Mouse (Mus musculus): ENCODE results near the gene 4921536K21Rik. TPM values are rescaled to one million over a fixed set of nuclear protein-coding genes. Genes with fewer than 3 reads are reported as not detected.

4921536K21Rik gene
- polyA plus RNA-seq, 1 experiment from 2014 or later = 0.13 TPM

DNA sequence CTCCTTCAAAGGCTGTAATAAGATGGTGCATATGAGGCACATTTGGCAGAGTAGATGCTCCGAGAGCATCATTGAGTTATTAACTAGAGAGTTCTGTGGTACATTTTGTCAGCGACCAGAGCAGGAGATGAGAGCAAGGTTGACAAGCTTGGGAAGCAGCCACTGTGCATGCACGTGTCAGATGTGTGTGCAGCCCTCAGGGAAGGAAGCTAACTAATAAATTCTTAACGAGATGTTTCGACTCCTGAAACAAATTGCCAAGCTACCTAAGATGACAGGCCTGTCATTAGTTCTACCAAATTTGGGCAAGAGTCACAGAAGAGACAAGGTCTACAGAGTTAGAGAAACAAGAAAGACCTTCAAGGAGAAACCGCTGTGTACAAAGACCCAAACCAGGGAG lies 30.6 kb downstream of the 4921536K21Rik start:
- Histone ChIP-seq H3K4me1 (ENCODE audit: control insufficient read depth, insufficient read depth, low read length) (peaks cover 7% of the 10 kb centered on the region; the same call in 1 of the 2 replicates), H3K36me3 (ENCODE audit: control insufficient read depth, insufficient read depth, low read length) (no peaks in the 10 kb centered on the region), H3K9me3 (replicated peaks; ENCODE audit: control insufficient read depth, low read length) (no peaks in the 10 kb centered on the region), H3K27me3 (ENCODE audit: control insufficient read depth, insufficient read depth, low read length) (peaks cover 9% of the 10 kb centered on the region), H3K9ac (ENCODE audit: low read length) (peak overlapping the region; percentile 70; the same call in 1 of the 2 replicates), H3K4me3 (replicated peaks; ENCODE audit: low read length) (peak overlapping the region; percentile 53), H3K27ac (ENCODE audit: low read length) (no peak overlapping the region), H3K4me2 (ENCODE audit: low read depth, low read length) (peak overlapping the region; percentile 94)
- ATAC-seq (ENCODE audit: insufficient read depth, low FRiP score) = no peak
- WGBS = 40% methylated on average over 6 of the region's 6 CpGs

DNA sequence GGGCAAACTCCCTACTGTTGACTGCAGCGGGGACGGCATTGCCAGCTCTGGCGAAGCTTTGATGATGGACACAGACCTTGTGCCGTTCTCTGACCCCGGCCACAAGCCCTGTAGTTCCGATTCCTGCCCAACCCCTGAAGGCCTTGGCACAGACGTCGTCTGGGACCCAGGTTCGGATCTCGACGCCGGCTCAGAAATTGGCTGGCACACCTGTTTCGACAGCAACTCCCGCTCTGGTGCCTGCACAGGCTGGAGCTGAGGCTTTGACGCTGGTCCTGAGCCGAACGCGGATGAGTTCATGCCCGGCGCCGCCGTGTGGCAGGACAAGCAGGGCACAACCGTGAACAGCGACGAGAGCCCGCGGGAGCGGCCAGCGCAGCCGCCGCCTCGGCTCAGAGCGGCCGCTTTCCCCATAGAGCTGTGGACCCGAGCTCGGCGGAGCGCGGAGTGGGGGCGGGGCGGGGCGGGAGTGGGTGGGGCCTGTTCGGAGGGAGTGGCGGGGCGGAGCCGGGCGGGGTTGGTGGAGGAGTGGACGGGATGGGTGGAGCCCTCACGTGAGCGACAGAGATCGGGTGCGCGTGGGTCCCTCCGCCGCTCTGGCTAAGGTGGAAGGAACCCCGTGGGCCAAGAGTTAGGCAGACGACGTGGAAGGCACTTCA lies 31.3 kb downstream of the 4921536K21Rik start, which contains the start of gene Osbp2:
Gene Osbp2 (minus strand): TSS at position 450 of the 659 bp plus-strand sequence.
- peak; percentile 95 for ATAC-seq (ENCODE audit: insufficient read depth, low FRiP score)
- Histone ChIP-seq H3K9me3 (replicated peaks; ENCODE audit: control insufficient read depth, low read length) (no peaks in the 10 kb centered on the region), H3K27me3 (ENCODE audit: control insufficient read depth, insufficient read depth, low read length) (peaks cover 9% of the 10 kb centered on the region), H3K4me3 (replicated peaks; ENCODE audit: low read length) (peak within 1 kb of the TSS; percentile 53), H3K36me3 (ENCODE audit: control insufficient read depth, insufficient read depth, low read length) (no peaks in the 10 kb centered on the region), H3K4me2 (ENCODE audit: low read depth, low read length) (peak within 1 kb of the TSS; percentile 94), H3K9ac (ENCODE audit: low read length) (peak within 1 kb of the TSS; percentile 70), H3K27ac (ENCODE audit: low read length) (no peak within 1 kb of the TSS), H3K4me1 (ENCODE audit: control insufficient read depth, insufficient read depth, low read length) (peaks cover 7% of the 10 kb centered on the region; the same call in 1 of the 2 replicates)
- 4% methylated on average over 48 of the region's 58 CpGs for WGBS

DNA sequence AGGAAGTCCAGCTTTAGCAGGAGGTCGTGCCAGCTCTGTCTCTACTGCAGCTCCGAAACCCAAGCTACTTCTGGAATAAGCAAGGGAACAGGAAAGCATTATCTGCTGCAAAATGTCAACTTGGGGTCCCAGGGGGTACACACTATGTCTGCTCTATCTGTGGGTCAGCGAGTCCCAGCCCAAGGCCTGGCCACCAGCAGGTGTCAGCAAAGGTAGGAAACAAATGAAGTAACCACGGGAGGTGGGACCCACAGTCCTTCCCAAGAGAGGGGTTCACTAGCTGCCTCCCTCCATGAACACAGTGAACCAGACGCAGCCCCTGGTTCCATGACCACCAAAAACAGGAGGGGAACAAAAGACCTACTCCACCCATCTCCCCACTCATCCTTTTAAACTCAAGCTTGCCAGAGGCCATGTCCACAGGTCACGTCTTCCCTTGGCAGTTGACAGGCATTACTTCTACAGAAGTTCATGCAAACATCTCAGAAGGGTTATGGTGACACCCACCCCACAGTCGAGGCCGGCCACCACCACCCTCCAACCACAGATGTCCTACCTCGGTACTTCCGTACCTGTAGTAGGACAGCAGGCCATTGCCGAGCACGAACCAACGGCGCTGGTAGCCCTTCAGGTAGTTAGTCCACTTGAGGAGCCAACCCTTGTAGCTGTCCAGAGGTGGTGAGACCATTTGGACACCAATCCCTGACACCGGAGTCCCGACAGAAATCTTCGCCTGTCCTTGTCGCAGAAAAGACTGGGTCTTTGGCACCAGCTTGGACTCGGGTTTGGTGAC lies 32.0 kb downstream of the 4921536K21Rik start:
- no peak overlapping the region for H3K27ac ChIP-seq (ENCODE audit: low read length)
- H3K27me3 ChIP-seq (ENCODE audit: control insufficient read depth, insufficient read depth, low read length) = peaks cover 9% of the 10 kb centered on the region
- H3K9me3 ChIP-seq (replicated peaks; ENCODE audit: control insufficient read depth, low read length) = no peaks in the 10 kb centered on the region
- H3K4me1 ChIP-seq (ENCODE audit: control insufficient read depth, insufficient read depth, low read length) = peaks cover 7% of the 10 kb centered on the region; the same call in 1 of the 2 replicates
- 72% methylated on average over 19 of the region's 19 CpGs for WGBS
- peak overlapping the region; percentile 53 for H3K4me3 ChIP-seq (replicated peaks; ENCODE audit: low read length)
- no peaks in the 10 kb centered on the region for H3K36me3 ChIP-seq (ENCODE audit: control insufficient read depth, insufficient read depth, low read length)
- H3K4me2 ChIP-seq (ENCODE audit: low read depth, low read length) = peak overlapping the region; percentile 94
- H3K9ac ChIP-seq (ENCODE audit: low read length) = peak overlapping the region; percentile 70; the same call in 1 of the 2 replicates
- ATAC-seq (ENCODE audit: insufficient read depth, low FRiP score) = no peak

DNA sequence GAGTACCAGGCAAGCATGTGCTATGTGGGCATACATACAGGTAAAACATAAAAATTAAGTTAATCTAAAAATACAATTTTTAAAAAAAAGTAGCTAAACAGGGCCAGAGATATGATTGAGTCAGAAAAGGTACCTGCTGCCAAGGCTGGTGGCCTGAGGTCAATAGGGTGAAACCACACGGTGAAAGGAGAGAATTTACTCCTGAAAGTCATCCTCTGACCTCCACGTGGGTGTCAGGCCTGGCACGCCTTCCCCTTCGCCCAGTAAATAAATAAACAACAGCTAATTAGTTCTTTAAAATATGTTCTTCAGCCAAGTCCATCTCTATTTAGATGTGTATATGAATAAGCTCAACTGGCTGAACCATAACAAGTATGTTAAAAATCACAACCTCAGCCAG lies 34.5 kb downstream of the 4921536K21Rik start:
- Histone ChIP-seq H3K9ac (ENCODE audit: low read length) (no peak overlapping the region), H3K36me3 (ENCODE audit: control insufficient read depth, insufficient read depth, low read length) (no peaks in the 10 kb centered on the region), H3K27me3 (ENCODE audit: control insufficient read depth, insufficient read depth, low read length) (peaks cover 9% of the 10 kb centered on the region), H3K4me1 (ENCODE audit: control insufficient read depth, insufficient read depth, low read length) (peaks cover 7% of the 10 kb centered on the region; the same call in 1 of the 2 replicates), H3K9me3 (replicated peaks; ENCODE audit: control insufficient read depth, low read length) (no peaks in the 10 kb centered on the region), H3K27ac (ENCODE audit: low read length) (no peak overlapping the region), H3K4me2 (ENCODE audit: low read depth, low read length) (no peak overlapping the region), H3K4me3 (replicated peaks; ENCODE audit: low read length) (no peak overlapping the region)
- no peak for ATAC-seq (ENCODE audit: insufficient read depth, low FRiP score)
- WGBS = 59% methylated on average over 4 of the region's 4 CpGs

DNA sequence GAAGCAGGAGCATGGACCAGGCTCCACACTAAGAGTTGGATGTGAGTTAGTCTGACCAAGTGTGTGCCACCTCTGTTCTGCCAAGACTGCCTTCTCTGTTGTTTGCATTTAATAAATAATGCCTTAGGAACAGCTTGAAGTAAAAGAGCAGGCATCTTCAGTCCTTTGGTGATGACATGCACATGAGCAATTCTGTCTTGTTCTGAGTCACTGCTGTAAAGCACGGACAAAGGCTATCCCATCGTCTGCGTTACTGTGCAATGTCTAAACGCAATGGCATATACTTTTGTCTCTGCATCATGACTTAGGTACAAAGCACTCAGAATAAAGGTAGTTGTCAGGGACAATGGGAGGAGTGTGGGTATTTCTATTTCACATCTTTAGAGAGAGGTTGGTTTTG lies 35.1 kb downstream of the 4921536K21Rik start:
- Histone ChIP-seq H3K4me3 (replicated peaks; ENCODE audit: low read length) (no peak overlapping the region), H3K27me3 (ENCODE audit: control insufficient read depth, insufficient read depth, low read length) (peaks cover 9% of the 10 kb centered on the region), H3K9ac (ENCODE audit: low read length) (no peak overlapping the region), H3K4me1 (ENCODE audit: control insufficient read depth, insufficient read depth, low read length) (peaks cover 7% of the 10 kb centered on the region; the same call in 1 of the 2 replicates), H3K36me3 (ENCODE audit: control insufficient read depth, insufficient read depth, low read length) (no peaks in the 10 kb centered on the region), H3K27ac (ENCODE audit: low read length) (no peak overlapping the region), H3K4me2 (ENCODE audit: low read depth, low read length) (no peak overlapping the region), H3K9me3 (replicated peaks; ENCODE audit: control insufficient read depth, low read length) (no peaks in the 10 kb centered on the region; the same call in 1 of the 2 replicates)
- WGBS = 93% methylated on average over 4 of the region's 4 CpGs
- no peak for ATAC-seq (ENCODE audit: insufficient read depth, low FRiP score)

DNA sequence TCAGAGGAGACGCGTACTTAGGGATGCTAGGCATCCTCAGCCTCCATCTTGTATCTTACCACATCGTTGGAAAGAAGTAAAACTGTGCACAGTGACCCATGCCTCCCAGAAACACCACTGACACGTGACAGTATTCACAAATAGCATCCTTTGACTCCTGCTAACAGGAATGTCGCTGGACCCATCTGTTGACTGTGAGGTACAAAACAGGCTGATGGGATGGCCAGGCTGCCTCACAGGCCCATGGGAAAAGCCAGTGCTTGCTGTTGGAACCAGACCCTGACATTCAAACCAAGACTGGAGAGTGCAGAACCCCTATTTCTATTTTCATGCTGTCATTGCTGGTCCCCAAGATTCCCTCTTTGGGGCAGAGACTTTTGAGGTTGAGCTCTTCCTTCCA lies 37.0 kb downstream of the 4921536K21Rik start:
- no peak overlapping the region for H3K4me3 ChIP-seq (replicated peaks; ENCODE audit: low read length)
- no peaks in the 10 kb centered on the region; the same call in 1 of the 2 replicates for H3K9me3 ChIP-seq (replicated peaks; ENCODE audit: control insufficient read depth, low read length)
- 73% methylated on average over 5 of the region's 5 CpGs for WGBS
- peaks cover 5% of the 10 kb centered on the region for H3K27me3 ChIP-seq (ENCODE audit: control insufficient read depth, insufficient read depth, low read length)
- H3K4me1 ChIP-seq (ENCODE audit: control insufficient read depth, insufficient read depth, low read length) = no peaks in the 10 kb centered on the region
- H3K4me2 ChIP-seq (ENCODE audit: low read depth, low read length) = no peak overlapping the region
- no peaks in the 10 kb centered on the region for H3K36me3 ChIP-seq (ENCODE audit: control insufficient read depth, insufficient read depth, low read length)
- H3K9ac ChIP-seq (ENCODE audit: low read length) = no peak overlapping the region
- H3K27ac ChIP-seq (ENCODE audit: low read length) = no peak overlapping the region
- ATAC-seq (ENCODE audit: insufficient read depth, low FRiP score) = no peak

DNA sequence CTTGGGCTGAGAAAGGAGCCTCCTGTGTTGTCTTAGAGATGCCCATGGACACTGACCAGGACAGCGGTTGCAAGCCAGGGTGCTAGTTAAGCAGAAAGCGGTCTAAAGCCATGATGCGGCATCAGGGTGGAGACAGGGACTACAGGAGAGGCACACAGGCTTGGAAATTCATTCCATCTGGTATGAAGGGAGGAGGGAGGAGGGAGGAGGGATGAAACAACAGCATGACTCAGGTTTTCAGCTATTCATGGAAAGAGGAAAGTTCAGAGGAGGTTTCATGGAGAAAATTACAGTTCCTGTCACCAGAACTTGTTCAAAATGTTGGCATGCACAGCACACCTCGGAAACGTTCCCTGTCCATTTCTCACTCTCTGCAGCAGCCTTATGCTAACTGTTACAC lies 39.1 kb downstream of the 4921536K21Rik start:
- ATAC-seq (ENCODE audit: insufficient read depth, low FRiP score) = no peak
- H3K4me1 ChIP-seq (ENCODE audit: control insufficient read depth, insufficient read depth, low read length) = no peaks in the 10 kb centered on the region
- H3K27me3 ChIP-seq (ENCODE audit: control insufficient read depth, insufficient read depth, low read length) = no peaks in the 10 kb centered on the region
- no peak overlapping the region for H3K4me3 ChIP-seq (replicated peaks; ENCODE audit: low read length)
- no peaks in the 10 kb centered on the region; the same call in 1 of the 2 replicates for H3K9me3 ChIP-seq (replicated peaks; ENCODE audit: control insufficient read depth, low read length)
- H3K36me3 ChIP-seq (ENCODE audit: control insufficient read depth, insufficient read depth, low read length) = no peaks in the 10 kb centered on the region
- H3K4me2 ChIP-seq (ENCODE audit: low read depth, low read length) = no peak overlapping the region
- WGBS = 85% methylated on average over 5 of the region's 5 CpGs
- H3K27ac ChIP-seq (ENCODE audit: low read length) = no peak overlapping the region
- no peak overlapping the region for H3K9ac ChIP-seq (ENCODE audit: low read length)

DNA sequence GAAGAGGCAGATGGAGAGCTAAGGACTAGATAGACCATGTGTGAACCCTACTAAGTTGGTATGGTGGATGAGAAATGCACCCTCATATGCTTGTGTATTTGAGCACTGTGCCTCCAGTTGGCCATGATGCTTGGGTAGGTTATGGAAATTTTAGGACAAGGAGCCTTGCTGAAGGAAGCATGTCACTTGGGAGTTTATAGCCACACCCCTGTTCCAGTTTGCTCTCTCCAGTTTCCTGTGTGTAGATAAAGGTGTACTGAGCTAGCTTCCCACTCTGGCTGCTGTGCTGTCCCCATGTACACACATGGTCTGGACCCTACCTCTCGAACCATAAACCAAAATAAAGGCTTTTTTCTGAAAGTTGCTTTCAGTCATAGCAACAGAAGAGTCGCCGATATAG lies 40.7 kb downstream of the 4921536K21Rik start:
- Histone ChIP-seq H3K27ac (ENCODE audit: low read length) (no peak overlapping the region), H3K4me1 (ENCODE audit: control insufficient read depth, insufficient read depth, low read length) (no peaks in the 10 kb centered on the region), H3K9me3 (replicated peaks; ENCODE audit: control insufficient read depth, low read length) (no peaks in the 10 kb centered on the region; the same call in 1 of the 2 replicates), H3K36me3 (ENCODE audit: control insufficient read depth, insufficient read depth, low read length) (no peaks in the 10 kb centered on the region), H3K4me3 (replicated peaks; ENCODE audit: low read length) (no peak overlapping the region), H3K9ac (ENCODE audit: low read length) (no peak overlapping the region), H3K27me3 (ENCODE audit: control insufficient read depth, insufficient read depth, low read length) (no peaks in the 10 kb centered on the region), H3K4me2 (ENCODE audit: low read depth, low read length) (no peak overlapping the region)
- ATAC-seq (ENCODE audit: insufficient read depth, low FRiP score) = no peak
- WGBS = 88% methylated on average over 3 of the region's 3 CpGs

DNA sequence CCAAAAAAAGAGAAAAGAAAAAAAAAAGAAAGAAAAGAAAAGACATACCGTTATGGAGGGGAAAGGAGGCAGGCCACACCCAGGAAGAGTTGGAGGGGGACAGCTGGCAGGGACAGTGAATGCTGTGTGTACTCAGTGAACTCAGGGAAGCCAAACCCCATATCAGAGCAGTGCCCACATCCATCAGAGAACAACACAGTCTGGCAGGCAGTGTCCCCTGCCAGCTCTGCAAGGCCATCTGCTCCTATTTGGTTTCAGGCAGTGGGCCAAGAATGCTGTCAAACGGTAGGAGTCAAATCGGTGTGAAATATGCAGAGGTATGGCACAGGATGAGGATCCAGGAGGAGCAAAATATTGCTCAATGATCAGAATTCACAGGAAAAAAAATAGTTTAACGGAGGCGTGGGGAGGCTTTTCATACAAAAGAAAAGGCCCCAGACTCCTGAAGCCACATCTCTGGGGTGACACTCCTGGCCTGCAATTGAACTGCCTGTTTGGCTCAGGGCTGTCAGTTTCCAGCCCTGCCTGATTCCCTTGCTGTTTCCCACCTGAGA lies 41.3 kb downstream of the 4921536K21Rik start:
- no peaks in the 10 kb centered on the region for H3K4me1 ChIP-seq (ENCODE audit: control insufficient read depth, insufficient read depth, low read length)
- ATAC-seq (ENCODE audit: insufficient read depth, low FRiP score) = no peak
- H3K27me3 ChIP-seq (ENCODE audit: control insufficient read depth, insufficient read depth, low read length) = no peaks in the 10 kb centered on the region
- no peaks in the 10 kb centered on the region; the same call in 1 of the 2 replicates for H3K9me3 ChIP-seq (replicated peaks; ENCODE audit: control insufficient read depth, low read length)
- H3K9ac ChIP-seq (ENCODE audit: low read length) = no peak overlapping the region
- WGBS = 61% methylated on average over 5 of the region's 5 CpGs
- no peaks in the 10 kb centered on the region for H3K36me3 ChIP-seq (ENCODE audit: control insufficient read depth, insufficient read depth, low read length)
- H3K4me3 ChIP-seq (replicated peaks; ENCODE audit: low read length) = no peak overlapping the region
- no peak overlapping the region for H3K4me2 ChIP-seq (ENCODE audit: low read depth, low read length)
- H3K27ac ChIP-seq (ENCODE audit: low read length) = no peak overlapping the region

All from stomach, embryonic 16.5 days (tissue).